8 mouse cellular contexts compared by ENCODE assay signal in genomic region chr1:192457526-192458206, GRCm38 (mm10).
A peak's percentile ranks its signal among the peaks of the same experiment; 100 is the strongest.
DNase-seq lines count a peak whose midpoint lies in the region; ATAC-seq lines count a peak whose summit lies in the region.

No protein-coding gene starts in this region.

- no peak overlapping the region for H3K4me3 ChIP-seq in liver, embryonic 11.5 days (ENCODE audit: low read depth, low read length)
- H3K4me3 ChIP-seq in liver, embryonic 12.5 days, result no peak overlapping the region
- no peak overlapping the region for H3K4me3 ChIP-seq in intestine, embryonic 14.5 days (ENCODE audit: low read depth, low read length)

- no peak overlapping the region for H3K4me2 ChIP-seq in liver, embryonic 11.5 days
- no peak overlapping the region for H3K4me2 ChIP-seq in liver, embryonic 12.5 days
- no peak overlapping the region for H3K4me2 ChIP-seq in intestine, embryonic 14.5 days (ENCODE audit: low read length)

- no peak for ATAC-seq in liver, embryonic 11.5 days (replicated peaks; ENCODE audit: low FRiP score)
- ATAC-seq in liver, embryonic 12.5 days, result no peak
- ATAC-seq in intestine, embryonic 14.5 days (replicated peaks; ENCODE audit: low FRiP score, low TSS enrichment, low read depth), result no peak

- WGBS in liver, embryonic 11.5 days, result 76% methylated on average over 6 of the region's 6 CpGs
- 67% methylated on average over 6 of the region's 6 CpGs for WGBS in liver, embryonic 12.5 days (ENCODE audit: insufficient replicate concordance)
- 79% methylated on average over 6 of the region's 6 CpGs for WGBS in intestine, embryonic 14.5 days

- no peaks in the 10 kb centered on the region for H3K36me3 ChIP-seq in liver, embryonic 11.5 days (ENCODE audit: control insufficient read depth, insufficient read depth, low read length)
- H3K36me3 ChIP-seq in liver, embryonic 12.5 days, result no peaks in the 10 kb centered on the region
- no peaks in the 10 kb centered on the region for H3K36me3 ChIP-seq in intestine, embryonic 14.5 days (ENCODE audit: control insufficient read depth, insufficient read depth, low read length)

- H3K27me3 ChIP-seq in liver, embryonic 11.5 days (replicated peaks; ENCODE audit: control insufficient read depth, insufficient read depth, low read length), result no peaks in the 10 kb centered on the region
- no peaks in the 10 kb centered on the region for H3K27me3 ChIP-seq in liver, embryonic 12.5 days (replicated peaks)
- H3K27me3 ChIP-seq in intestine, embryonic 14.5 days (replicated peaks; ENCODE audit: control insufficient read depth, insufficient read depth, low read length), result no peaks in the 10 kb centered on the region

- H3K27ac ChIP-seq in liver, embryonic 11.5 days (ENCODE audit: low read depth, low read length), result no peak overlapping the region
- no peak overlapping the region for H3K27ac ChIP-seq in liver, embryonic 12.5 days
- no peak overlapping the region for H3K27ac ChIP-seq in intestine, embryonic 14.5 days (ENCODE audit: low read depth)

- no peaks in the 10 kb centered on the region for H3K9me3 ChIP-seq in liver, embryonic 11.5 days (ENCODE audit: control insufficient read depth, low read length)
- no peaks in the 10 kb centered on the region for H3K9me3 ChIP-seq in liver, embryonic 12.5 days (replicated peaks)
- H3K9me3 ChIP-seq in intestine, embryonic 14.5 days (ENCODE audit: control insufficient read depth, low read length), result no peaks in the 10 kb centered on the region

- DNase-seq in adrenal gland, postnatal 10 days, result peak; percentile 68
- no peak for DNase-seq in adrenal gland, adult 8-10 months
- peak; percentile 45 for DNase-seq in liver, embryonic 11.5 days (ENCODE audit: low spot score)
- peak; percentile 63 for DNase-seq in cerebellum, adult 11-12 months
- DNase-seq in intestine, embryonic 14.5 days (ENCODE audit: low spot score), result peak; percentile 91
- DNase-seq in T-cell, adult 2 months (ENCODE audit: low spot score), result no peak
- DNase-seq in kidney, adult 18-20 months, result no peak

- H3K4me1 ChIP-seq in liver, embryonic 11.5 days (replicated peaks; ENCODE audit: control insufficient read depth, insufficient read depth, low read length), result no peaks in the 10 kb centered on the region
- H3K4me1 ChIP-seq in liver, embryonic 12.5 days, result no peaks in the 10 kb centered on the region
- no peaks in the 10 kb centered on the region; the same call in 1 of the 2 replicates for H3K4me1 ChIP-seq in intestine, embryonic 14.5 days (replicated peaks; ENCODE audit: control insufficient read depth, insufficient read depth, low read length)

- H3K9ac ChIP-seq in liver, embryonic 11.5 days (ENCODE audit: low read depth, low read length), result no peak overlapping the region
- H3K9ac ChIP-seq in liver, embryonic 12.5 days, result no peak overlapping the region
- no peak overlapping the region for H3K9ac ChIP-seq in intestine, embryonic 14.5 days (ENCODE audit: low read length)

Comparison
In these comparisons a context has a peak if more than half of its experiments do, and no peak if none do; other contexts are left out.
1. DNase-seq: peak in adrenal gland, postnatal 10 days (single experiment), liver, embryonic 11.5 days (single experiment), cerebellum, adult 11-12 months (single experiment) and intestine, embryonic 14.5 days (single experiment); none in adrenal gland, adult 8-10 months (single experiment), T-cell, adult 2 months (single experiment) and kidney, adult 18-20 months (single experiment).